Mouse (Mus musculus): ENCODE data around the gene Vgll4.

- TF ChIP-seq CTCF (IDR thresholded peaks at IDR 0.05; ENCODE audit: low read depth, low read length): no peak
- TF ChIP-seq TAL1 (conservative IDR thresholded peaks at IDR 0.05; ENCODE audit: low read depth, low read length): no peak
- TF ChIP-seq GATA1 (IDR thresholded peaks at IDR 0.05; ENCODE audit: borderline replicate concordance, low read length): no peak
- no peak for TF ChIP-seq POLR2AphosphoS5 (IDR thresholded peaks at IDR 0.05; ENCODE audit: insufficient replicate concordance, low read depth, low read length)
- no peak for TF ChIP-seq GATA2 (IDR thresholded peaks at IDR 0.05; ENCODE audit: borderline replicate concordance, low read depth, low read length)
These were observed 142.9 kb downstream of the Vgll4 start for GRCm38 (mm10) chr6:114826889-114827288.
